Mouse (Mus musculus) heart, embryonic 10.5 days (tissue): Measurements from ENCODE around the gene Gm11567. TPM values are rescaled to one million over a fixed set of nuclear protein-coding genes. Genes with fewer than 3 reads are reported as not detected.
"Not testable (repeated sequence)": the region's sequence is repeated elsewhere in the genome, so short reads cannot be mapped to it uniquely, and the experiment has no call there.

ENCODE experiments used
- DNase-seq: peaks from one replicate; pipeline ENCODE4 v3.0.0-alpha.2; 2017; ENCODE audit warnings: low spot score
- H3K27ac ChIP-seq: fragments of 300-500 bp; sonication (generic); 2 replicates; pipeline ENCODE4 v1.5.1; 2016; ENCODE audit warnings: mild to moderate bottlenecking
- H3K27me3 ChIP-seq: fragments of 300-500 bp; sonication (generic); 2 replicates; pipeline ENCODE4 v1.6.1; 2016; ENCODE audit warnings: mild to moderate bottlenecking; ENCODE audit not compliant: poor library complexity, insufficient read depth, severe bottlenecking
- H3K36me3 ChIP-seq: fragments of 300-500 bp; sonication (generic); 2 replicates; pipeline ENCODE4 v1.6.1; 2016; ENCODE audit warnings: mild to moderate bottlenecking, moderate library complexity
- H3K4me1 ChIP-seq: fragments of 300-500 bp; sonication (generic); 2 replicates; pipeline ENCODE4 v1.6.1; 2016; ENCODE audit warnings: mild to moderate bottlenecking
- H3K4me3 ChIP-seq: fragments of 300-500 bp; sonication (generic); 2 replicates; pipeline ENCODE4 v1.5.1; 2016; ENCODE audit warnings: mild to moderate bottlenecking, moderate library complexity
- H3K9me3 ChIP-seq: fragments of 300-500 bp; sonication (generic); 2 replicates; pipeline ENCODE4 v1.6.1; 2016; ENCODE audit warnings: mild to moderate bottlenecking, moderate library complexity
- WGBS: fragments of 180-500 bp; shearing (Covaris S2); methylation state at CpG from one replicate; pipeline ENCODE4 v1.1.7; 2016; 5-methylcytosine and 5-hydroxymethylcytosine counted together
- polyA plus RNA-seq: library from polyadenylated mRNA; unstranded; fragments of >200 nt; fragmentation: Nextera tagmentation; extraction: Ambion mirVana; gene quantifications from 2 replicates; pipeline ENCODE4 v1.2.1, GENCODE M21; 2016

Gene Gm11567
- not detected in 2 replicates for polyA plus RNA-seq

DNA sequence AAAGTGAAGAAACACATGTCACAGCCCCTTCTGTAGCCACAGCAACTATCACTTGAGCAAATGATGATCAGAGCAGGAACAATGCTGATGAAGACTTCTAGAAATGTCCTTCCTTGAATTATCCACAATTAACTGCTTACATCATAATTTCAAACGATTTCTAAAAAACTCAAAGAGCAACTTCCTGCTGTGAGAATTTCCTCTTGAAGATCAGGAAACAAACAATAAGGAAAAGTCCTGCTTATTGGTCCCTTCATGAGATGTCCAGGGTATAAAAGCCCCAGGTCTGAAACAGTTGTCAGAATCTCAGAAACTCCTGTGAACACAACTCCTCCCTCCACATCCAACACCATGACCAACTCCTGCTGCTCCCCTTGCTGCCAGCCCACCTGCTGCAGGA is at the start of gene Gm11567:
TSS of gene Gm11567 (plus strand) at position 301 of the 400 bp plus-strand sequence.
- 55% methylated on average over 1 of the region's 1 CpGs for WGBS
- H3K36me3 ChIP-seq: not testable (repeated sequence)

DNA sequence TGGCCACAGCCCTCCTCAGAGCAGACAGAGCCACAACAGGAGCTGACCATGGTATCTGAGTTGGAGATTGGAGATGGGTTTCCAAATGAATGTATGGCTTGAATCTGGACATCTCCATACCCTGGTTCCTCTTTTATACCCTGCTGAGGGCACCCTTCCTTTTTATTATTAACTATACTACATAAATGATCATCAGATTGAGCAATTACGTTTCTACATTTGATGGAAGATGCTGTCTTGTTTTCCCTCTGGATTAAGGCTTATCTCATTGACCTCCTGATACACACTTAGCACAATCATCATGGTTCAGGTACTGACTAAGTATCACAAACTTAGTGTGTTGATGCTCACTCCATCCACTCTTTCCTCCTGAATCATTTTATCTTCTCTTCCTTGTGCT is 41.0 kb upstream of the Gm11567 start, which contains the start of gene 2300003K06Rik:
TSS of gene 2300003K06Rik (minus strand) at position 101 of the 400 bp plus-strand sequence.
- H3K27ac ChIP-seq: no peak within 1 kb of the TSS
- H3K36me3 ChIP-seq: no peaks in the 10 kb centered on the region
- H3K4me3 ChIP-seq: no peak within 1 kb of the TSS
- WGBS: 68% methylated on average over 1 of the region's 1 CpGs
- H3K9me3 ChIP-seq: no peaks in the 10 kb centered on the region
- H3K27me3 ChIP-seq: no peaks in the 10 kb centered on the region
- DNase-seq: no peak
- no peaks in the 10 kb centered on the region for H3K4me1 ChIP-seq

More for the DNA sequence above, at the start of gene Gm11567:
- not testable (repeated sequence) for H3K9me3 ChIP-seq, H3K4me1 ChIP-seq, H3K27ac ChIP-seq, H3K27me3 ChIP-seq, H3K4me3 ChIP-seq, DNase-seq

DNA sequence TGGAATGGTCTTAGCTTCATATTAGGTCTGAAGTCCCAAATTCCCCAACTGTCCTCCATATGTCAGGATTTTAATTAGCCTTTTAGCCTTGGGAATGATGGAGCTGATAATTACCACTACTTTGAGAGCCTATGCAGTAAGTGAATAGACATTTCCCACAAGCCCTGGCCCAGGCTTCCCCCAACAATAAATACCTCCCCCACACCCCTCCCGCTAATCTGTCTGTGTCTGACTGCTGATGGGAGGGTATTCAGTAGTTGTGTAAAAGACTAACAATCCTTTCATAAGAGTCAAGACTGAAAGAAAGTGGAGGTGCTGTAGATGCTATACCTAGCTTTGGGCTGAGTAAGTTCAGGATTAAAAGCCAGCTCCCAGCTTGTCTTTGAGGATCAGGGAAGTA is 36.8 kb upstream of the Gm11567 start:
- H3K27ac ChIP-seq: no peak overlapping the region
- 77% methylated on average over 1 of the region's 1 CpGs for WGBS
- H3K4me3 ChIP-seq: no peak overlapping the region
- H3K4me1 ChIP-seq: no peaks in the 10 kb centered on the region
- H3K9me3 ChIP-seq: no peaks in the 10 kb centered on the region
- H3K36me3 ChIP-seq: no peaks in the 10 kb centered on the region
- no peak for DNase-seq
- H3K27me3 ChIP-seq: no peaks in the 10 kb centered on the region

DNA sequence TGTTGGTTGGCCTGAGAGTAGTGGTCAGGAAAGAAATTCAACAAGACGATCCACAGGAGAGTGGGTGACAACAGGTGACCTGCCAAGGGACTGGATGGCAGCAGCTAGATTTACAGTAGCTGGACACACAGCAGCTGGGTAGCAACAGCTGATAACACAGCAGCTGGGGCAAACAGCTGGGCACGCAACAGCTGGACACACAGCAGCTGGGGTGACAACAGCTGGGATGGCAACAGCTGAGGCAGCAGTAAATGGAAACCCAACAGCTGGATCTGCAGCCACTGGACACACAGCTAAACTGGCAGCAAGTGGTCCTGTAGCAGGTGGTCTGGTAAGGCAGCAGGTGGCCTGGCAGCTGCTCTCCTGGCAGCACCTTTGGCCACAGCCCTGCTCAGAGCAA is 32.2 kb upstream of the Gm11567 start:
- 91% methylated on average over 2 of the region's 2 CpGs for WGBS
- H3K4me1 ChIP-seq: no peaks in the 10 kb centered on the region

DNA sequence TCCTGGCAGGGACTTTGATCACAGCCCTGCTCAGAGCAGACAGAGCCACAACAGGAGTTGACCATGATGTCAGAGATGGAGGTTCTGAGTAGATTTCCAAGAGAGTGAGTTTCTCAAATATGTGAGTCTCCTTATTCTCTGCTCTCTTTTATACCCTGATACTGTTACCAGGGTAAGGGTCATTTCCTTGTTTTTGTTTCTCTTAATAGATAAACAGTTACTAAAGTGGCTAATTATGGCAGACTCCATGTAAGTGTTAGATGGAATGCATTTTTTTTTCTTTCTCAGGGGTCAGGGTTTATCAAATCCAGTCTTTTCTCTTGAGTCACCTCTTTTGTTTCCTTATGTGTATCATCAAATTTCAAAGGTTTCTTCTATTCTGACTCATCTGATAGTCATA is 27.5 kb upstream of the Gm11567 start, which contains the start of gene Krtap4-16:
TSS of gene Krtap4-16 (minus strand) at position 101 of the 400 bp plus-strand sequence.
- Histone ChIP-seq H3K27ac (no peak within 1 kb of the TSS), H3K9me3 (no peaks in the 10 kb centered on the region), H3K36me3 (no peaks in the 10 kb centered on the region), H3K27me3 (no peaks in the 10 kb centered on the region), H3K4me1 (no peaks in the 10 kb centered on the region), H3K4me3 (no peak within 1 kb of the TSS)
- DNase-seq: no peak

More for the DNA sequence above, 32.2 kb upstream of the Gm11567 start:
- Histone ChIP-seq H3K36me3 (no peaks in the 10 kb centered on the region), H3K9me3 (no peaks in the 10 kb centered on the region), H3K4me3 (no peak overlapping the region), H3K27ac (no peak overlapping the region), H3K27me3 (no peaks in the 10 kb centered on the region)
- DNase-seq: no peak

DNA sequence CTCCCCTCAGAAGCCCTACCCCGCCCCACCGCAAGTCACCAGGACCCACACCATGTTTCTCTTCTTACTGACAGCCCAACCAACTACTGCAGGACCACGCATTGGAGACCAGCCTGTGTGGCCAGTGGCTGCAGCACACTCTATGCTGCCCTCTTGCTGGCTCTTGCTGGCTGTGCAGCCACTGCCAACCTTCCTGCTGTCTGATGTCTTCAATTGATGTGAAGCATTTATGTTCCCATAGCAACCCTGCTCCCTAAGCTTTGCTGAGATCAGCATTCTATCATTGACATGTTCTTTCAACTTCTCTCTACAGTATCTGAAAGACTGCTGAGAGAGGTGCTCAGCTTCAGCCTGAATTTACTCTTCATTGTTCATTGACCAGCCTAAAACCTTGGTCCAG is 24.9 kb upstream of the Gm11567 start:
- DNase-seq: no peak
- no peak overlapping the region for H3K27ac ChIP-seq
- no peaks in the 10 kb centered on the region for H3K36me3 ChIP-seq
- no peaks in the 10 kb centered on the region for H3K27me3 ChIP-seq
- H3K9me3 ChIP-seq: no peaks in the 10 kb centered on the region
- WGBS: 58% methylated on average over 3 of the region's 3 CpGs
- H3K4me1 ChIP-seq: no peaks in the 10 kb centered on the region
- no peak overlapping the region for H3K4me3 ChIP-seq

DNA sequence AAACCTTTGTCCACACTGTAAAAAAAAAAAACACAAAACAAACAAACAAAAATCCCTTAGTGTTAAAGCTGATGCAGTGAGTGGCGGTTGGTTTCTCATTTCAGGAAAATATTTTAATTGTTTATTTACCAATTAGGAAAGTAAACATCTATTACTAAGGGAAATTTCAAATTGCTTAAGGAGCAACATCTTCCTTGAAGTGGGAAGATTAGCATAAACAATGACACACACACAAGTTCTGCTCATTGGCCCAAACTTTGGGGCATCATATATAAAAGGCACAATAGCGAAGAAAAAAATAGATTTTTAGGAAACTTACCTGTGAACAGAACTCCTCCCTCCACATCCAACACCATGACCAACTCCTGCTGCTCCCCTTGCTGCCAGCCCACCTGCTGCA is 21.4 kb upstream of the Gm11567 start, which contains the start of gene Gm11568:
TSS of gene Gm11568 (plus strand) at position 301 of the 400 bp plus-strand sequence.
- no peak for DNase-seq
- WGBS: 79% methylated on average over 2 of the region's 2 CpGs
- H3K36me3 ChIP-seq: no peaks in the 10 kb centered on the region
- no peak within 1 kb of the TSS for H3K27ac ChIP-seq
- H3K4me3 ChIP-seq: no peak within 1 kb of the TSS
- no peaks in the 10 kb centered on the region for H3K9me3 ChIP-seq
- H3K27me3 ChIP-seq: no peaks in the 10 kb centered on the region
- no peaks in the 10 kb centered on the region for H3K4me1 ChIP-seq

DNA sequence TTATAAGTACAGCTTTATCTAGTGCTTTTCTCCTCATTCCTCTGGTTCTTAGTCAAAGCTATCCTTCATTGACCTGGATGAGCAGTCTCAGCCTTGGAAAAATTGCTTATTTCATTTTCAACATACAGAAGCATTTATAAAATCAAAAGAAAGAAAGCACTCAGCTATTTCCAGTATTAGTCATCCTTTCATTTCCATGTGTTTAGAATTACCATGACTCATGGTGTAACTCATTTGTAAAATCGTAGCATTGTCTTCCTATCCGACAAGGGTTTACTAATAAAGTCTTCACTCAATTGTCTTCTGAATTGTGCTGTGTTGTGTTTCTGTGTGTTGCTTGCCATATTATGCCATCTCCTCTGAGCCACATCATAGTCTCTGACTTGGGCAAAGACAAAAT is 20.2 kb upstream of the Gm11567 start:
- H3K4me3 ChIP-seq: no peak overlapping the region
- no peaks in the 10 kb centered on the region for H3K27me3 ChIP-seq
- no peaks in the 10 kb centered on the region for H3K4me1 ChIP-seq
- no peak overlapping the region for H3K27ac ChIP-seq
- no peak for DNase-seq
- no peaks in the 10 kb centered on the region for H3K9me3 ChIP-seq
- H3K36me3 ChIP-seq: no peaks in the 10 kb centered on the region
- WGBS: 83% methylated on average over 2 of the region's 2 CpGs

DNA sequence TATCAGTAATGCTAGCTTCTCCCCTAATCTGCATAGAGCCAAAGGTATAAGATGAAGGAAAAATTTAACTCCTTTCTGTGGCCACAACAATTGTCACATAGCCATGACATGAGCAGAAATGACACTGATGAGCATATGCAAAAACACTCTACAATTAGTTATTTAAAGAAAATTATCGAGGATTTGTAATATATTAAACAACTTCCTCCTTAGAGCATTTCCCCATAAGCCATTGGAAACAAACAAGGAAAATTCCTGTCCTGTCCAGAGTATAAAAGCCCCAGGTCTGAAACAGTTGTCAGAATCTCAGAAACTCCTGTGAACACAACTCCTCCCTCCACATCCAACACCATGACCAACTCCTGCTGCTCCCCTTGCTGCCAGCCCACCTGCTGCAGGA is 14.8 kb upstream of the Gm11567 start, which contains the start of gene Gm11559:
TSS of gene Gm11559 (plus strand) at position 301 of the 400 bp plus-strand sequence.
- H3K36me3 ChIP-seq, H3K4me3 ChIP-seq, H3K27ac ChIP-seq, H3K27me3 ChIP-seq, H3K9me3 ChIP-seq, DNase-seq, H3K4me1 ChIP-seq: not testable (repeated sequence)
- 52% methylated on average over 1 of the region's 1 CpGs for WGBS

DNA sequence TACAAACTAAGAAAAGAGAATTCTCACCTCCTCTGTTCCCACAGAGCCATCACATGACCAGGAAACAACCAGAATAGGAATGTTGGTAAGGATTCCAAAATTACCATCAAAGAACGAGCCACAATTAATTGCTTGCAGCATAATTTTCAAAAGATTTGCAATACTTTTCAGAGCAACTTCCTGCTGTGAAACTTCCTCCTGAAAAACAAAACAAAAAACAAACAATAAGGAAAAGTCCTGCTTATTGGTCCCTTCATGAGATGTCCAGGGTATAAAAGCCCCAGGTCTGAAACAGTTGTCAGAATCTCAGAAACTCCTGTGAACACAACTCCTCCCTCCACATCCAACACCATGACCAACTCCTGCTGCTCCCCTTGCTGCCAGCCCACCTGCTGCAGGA is 5.9 kb upstream of the Gm11567 start, which contains the start of gene Krtap9-1:
TSS of gene Krtap9-1 (plus strand) at position 301 of the 400 bp plus-strand sequence.
- 78% methylated on average over 1 of the region's 1 CpGs for WGBS
- not testable (repeated sequence) for H3K27me3 ChIP-seq, DNase-seq, H3K4me3 ChIP-seq, H3K36me3 ChIP-seq, H3K9me3 ChIP-seq, H3K27ac ChIP-seq, H3K4me1 ChIP-seq

DNA sequence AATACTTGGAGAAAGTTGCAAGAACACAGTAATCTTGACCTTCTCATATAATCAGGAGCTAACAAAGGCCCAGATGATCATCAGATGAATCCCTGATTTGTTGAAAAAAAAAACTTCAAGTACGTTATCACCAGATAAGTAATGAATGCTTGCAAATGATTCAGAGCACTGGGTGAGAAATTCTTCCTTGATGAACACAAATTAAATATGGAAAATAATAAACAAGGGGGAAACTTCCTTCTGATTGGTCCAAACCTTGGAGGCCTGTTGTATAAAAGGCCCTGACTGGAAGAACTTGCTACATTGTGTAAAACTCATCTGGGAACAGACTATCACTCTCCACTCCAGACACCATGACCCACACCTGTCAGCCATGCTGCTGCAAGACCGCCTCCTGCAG is 28.6 kb downstream of the Gm11567 start, which contains the start of gene Krtap31-1:
TSS of gene Krtap31-1 (plus strand) at position 301 of the 400 bp plus-strand sequence.
- WGBS: 76% methylated on average over 2 of the region's 2 CpGs
- no peaks in the 10 kb centered on the region for H3K36me3 ChIP-seq
- H3K27me3 ChIP-seq: no peaks in the 10 kb centered on the region
- no peak within 1 kb of the TSS for H3K4me3 ChIP-seq
- no peaks in the 10 kb centered on the region for H3K9me3 ChIP-seq
- no peak for DNase-seq
- H3K4me1 ChIP-seq: no peaks in the 10 kb centered on the region
- H3K27ac ChIP-seq: no peak within 1 kb of the TSS

DNA sequence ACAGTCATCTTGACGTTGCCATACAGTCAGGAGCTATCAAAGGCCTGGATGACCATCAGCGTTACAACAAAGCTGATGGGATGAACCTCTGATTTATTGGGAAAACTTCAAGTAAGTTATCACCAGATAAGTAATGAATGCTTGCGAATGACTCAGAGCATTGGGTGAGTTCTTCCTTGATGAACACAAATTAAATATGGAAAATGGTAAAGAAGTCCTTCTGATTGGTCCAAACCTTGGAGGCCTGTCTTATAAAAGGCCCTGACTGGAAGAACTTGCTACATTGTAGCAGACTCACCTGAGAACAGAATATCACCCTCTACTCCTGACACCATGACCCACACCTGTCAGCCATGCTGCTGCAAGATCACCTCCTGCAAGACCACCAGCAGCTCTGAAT is 35.5 kb downstream of the Gm11567 start, which contains the start of gene Gm11565:
TSS of gene Gm11565 (plus strand) at position 301 of the 400 bp plus-strand sequence.
- Histone ChIP-seq H3K9me3 (no peaks in the 10 kb centered on the region), H3K27ac (no peak within 1 kb of the TSS), H3K4me1 (no peaks in the 10 kb centered on the region), H3K36me3 (no peaks in the 10 kb centered on the region), H3K27me3 (no peaks in the 10 kb centered on the region), H3K4me3 (no peak within 1 kb of the TSS)
- WGBS: 87% methylated on average over 3 of the region's 3 CpGs
- no peak for DNase-seq
